Mouse (Mus musculus) adrenal gland, postnatal 0 days (tissue): Measurements from ENCODE around the gene Vsig10l. TPM values are rescaled to one million over a fixed set of nuclear protein-coding genes. Genes with fewer than 3 reads are reported as not detected.

Experiments used
- microRNA-seq: library from miRNA; unstranded; fragments of <30 nt; microRNA quantifications from one replicate; pipeline ENCODE4, GENCODE M21; 2016; ENCODE audit warnings: borderline replicate concordance; ENCODE audit not compliant: insufficient number of aligned reads
- polyA plus RNA-seq: library from polyadenylated mRNA; unstranded; fragments of >200 nt; fragmentation: Nextera tagmentation; extraction: Ambion mirVana; gene quantifications from 2 replicates; pipeline ENCODE4 v1.2.1, GENCODE M21; 2015

Gene Vsig10l
- polyA plus RNA-seq, result 5.1 and 6.0 TPM in 2 replicates

DNA sequence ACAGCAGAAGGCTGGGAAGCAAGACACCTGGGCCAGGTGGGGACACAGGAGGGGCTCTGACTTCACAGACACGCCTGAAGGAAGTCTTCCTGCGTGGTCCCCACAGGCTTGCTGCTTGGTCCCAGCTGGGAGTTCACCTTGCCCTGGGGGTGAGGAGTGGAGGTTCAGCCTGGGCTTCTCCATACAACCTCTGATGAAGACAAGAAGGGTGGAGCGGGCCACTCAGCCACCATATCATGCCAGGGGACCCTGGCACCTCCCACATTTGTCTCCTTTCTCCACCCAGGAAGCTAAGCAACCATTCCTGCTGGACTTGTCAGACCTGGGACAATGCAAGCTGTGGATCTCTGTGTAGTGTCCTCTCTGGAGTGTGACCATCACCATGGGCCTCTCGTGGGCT is at the start of gene Vsig10l:
Gene Vsig10l (plus strand): TSS at position 301 of the 400 bp plus-strand sequence.

DNA sequence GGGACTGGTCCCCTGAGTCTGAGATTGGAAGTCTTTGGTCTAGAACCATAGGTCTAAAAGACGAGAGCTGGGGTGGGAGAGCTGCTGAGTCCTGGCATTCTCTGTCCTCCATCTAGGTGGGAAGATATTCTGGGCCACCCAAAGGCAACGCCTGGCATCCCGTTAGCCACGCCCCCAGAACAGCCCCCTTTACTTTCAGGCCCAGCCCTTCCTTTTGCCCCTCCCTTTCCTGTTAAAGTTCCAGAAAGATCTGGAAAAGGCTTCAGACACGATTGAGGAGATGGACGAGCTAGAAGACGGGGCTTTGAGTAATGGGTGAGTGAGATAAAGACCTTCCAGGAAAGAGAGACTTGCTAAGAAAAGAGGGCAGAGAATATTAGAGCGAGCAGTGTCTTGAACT is 35.5 kb upstream of the Vsig10l start, which contains the start of gene Lim2:
Gene Lim2 (plus strand): TSS at position 265 of the 400 bp plus-strand sequence.

DNA sequence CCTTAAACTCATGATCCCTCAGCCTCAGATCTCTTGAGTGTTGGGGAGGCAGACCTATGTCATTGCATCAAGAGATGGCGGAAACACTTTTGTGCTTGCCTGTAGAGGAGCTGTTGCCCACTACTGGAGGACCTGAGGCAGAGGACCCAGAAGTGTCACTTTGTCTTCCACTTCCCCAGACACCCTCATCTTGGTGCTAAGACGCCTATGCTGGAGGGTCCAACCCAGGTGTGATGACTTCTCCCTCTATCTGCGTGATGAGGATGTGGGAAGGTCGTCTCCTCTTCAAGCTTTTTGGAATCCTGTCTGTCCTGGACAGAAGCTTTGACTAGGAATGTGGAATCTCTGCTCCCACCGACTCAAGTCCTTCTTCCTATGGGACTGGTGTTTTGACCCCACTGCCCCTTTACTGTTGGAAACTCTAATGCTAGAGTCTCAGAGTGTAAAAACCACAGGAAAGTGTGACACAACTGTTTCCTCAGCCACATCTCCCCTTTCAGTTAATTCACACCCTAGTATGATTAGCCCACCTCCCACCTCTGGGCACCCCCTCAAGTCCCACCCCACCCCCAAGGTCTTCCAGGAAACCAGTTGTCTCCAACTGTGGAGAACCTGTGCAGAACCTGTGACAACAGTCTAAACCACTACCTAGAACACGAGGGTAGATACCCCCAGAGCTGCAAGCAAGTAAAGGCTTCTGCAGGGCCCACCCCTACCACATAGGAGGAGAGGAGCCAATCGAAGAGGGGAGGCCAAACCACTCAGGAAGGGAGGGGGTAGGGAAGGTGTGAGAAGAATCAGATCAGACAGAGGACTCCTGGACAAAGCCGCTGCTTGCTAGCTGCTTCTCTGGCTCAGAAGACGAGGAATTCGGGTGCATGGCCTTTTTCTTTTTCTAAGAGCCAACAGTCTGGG is 26.4 kb upstream of the Vsig10l start, which contains the start of gene Nkg7:
Gene Nkg7 (plus strand): TSS at position 733 of the 915 bp plus-strand sequence.

DNA sequence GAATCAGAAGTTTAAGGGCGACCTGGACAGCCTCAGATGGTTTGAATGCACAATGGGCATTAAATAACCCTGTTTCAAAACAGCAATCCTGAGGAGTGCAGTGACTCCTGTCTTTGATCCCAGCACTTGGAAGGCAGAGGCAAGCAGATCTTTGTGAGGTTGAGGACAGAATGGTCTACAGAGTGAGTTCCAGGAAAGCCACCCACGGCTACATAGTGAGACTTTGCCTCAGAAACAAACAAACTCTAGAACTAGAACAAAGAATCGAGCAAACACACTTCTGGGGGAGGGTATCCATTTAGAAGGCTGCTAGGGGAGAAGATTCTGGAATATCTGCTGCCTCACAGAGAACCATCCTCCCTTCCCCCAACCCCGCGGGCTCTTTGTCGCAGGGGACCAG is 22.5 kb upstream of the Vsig10l start, which contains the start of gene Cldnd2:
Gene Cldnd2 (plus strand): TSS at position 301 of the 400 bp plus-strand sequence.

DNA sequence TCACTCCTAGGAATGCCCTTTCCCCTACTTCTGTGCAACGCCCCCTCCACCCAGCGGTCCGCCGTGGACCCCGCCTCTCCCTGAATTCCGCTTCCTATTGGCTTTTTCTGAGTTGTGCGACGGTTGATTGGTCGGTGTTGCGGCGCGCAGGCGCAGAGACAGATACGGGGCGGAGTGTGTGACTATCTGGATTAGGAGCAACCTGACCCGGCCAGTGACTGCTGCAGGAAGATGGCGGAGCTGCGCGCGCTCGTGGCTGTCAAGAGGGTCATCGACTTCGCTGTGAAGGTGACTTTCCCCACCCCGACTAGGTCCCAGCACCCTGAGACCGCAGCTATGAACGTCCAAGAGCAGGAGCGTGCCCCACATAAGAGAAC is 19.0 kb upstream of the Vsig10l start, which contains the start of the genes Etfb and Gm45233:
Gene Etfb (plus strand): TSS at position 167 of the 377 bp plus-strand sequence.
Gene Gm45233 (plus strand): TSS at position 212 of the 377 bp plus-strand sequence.

DNA sequence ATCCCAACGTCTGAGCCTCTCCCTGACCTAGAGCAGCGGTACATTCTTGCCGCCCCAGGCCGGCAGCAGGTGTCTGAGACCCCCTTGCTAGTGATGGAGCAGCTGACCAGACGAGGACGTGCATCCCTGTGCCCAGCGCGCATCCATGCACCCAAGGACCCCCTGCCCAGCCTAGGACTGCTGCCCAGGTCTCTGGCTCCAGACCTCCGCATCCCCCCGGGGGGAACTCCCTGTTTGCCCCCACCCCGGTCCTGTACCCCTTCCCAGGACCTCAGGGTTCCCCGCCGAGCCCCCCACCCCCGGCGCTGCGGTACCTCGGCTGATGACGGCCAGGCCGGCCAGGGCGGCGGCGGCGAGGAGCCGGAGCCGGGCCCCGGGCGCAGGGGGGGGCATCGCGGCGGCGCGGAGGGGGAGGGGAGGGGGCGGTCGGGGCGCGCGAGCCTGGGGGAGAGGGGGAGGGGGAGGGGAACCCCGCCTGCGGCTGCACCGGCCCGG is 26.7 kb downstream of the Vsig10l start, which contains the start of gene Iglon5:
Gene Iglon5 (minus strand): TSS at position 445 of the 495 bp plus-strand sequence.

Small RNA genes within 50 kb of the gene (microRNA-seq; reads per million reads assigned to microRNA genes)
- gene Mir7051, result not detected

Other genes starting within 250 kb of the Vsig10l start
- gene Zfp715, start 149.9 kb upstream of the Vsig10l start, polyA plus RNA-seq, result 13.5 and 13.8 TPM in 2 replicates
- 0.08 and 0.28 TPM in 2 replicates for gene Siglecf, start 111.8 kb upstream of the Vsig10l start, polyA plus RNA-seq
- gene Siglecg, start 54.9 kb upstream of the Vsig10l start, polyA plus RNA-seq, result 0.19 and 0.59 TPM in 2 replicates
- not detected in 2 replicates for gene Lim2, start 35.5 kb upstream of the Vsig10l start, polyA plus RNA-seq
- gene Nkg7, start 26.1 kb upstream of the Vsig10l start, polyA plus RNA-seq, result 0.95 and 2.4 TPM in 2 replicates
- gene Cldnd2, start 22.4 kb upstream of the Vsig10l start, polyA plus RNA-seq, result not detected in 2 replicates
- 379 and 383 TPM in 2 replicates for gene Etfb, start 19.1 kb upstream of the Vsig10l start, polyA plus RNA-seq
- gene Gm45233, start 19.0 kb upstream of the Vsig10l start, polyA plus RNA-seq, result 0.18 and 0.69 TPM in 2 replicates
- 0.26 and 0.65 TPM in 2 replicates for gene Iglon5, start 26.9 kb downstream of the Vsig10l start, polyA plus RNA-seq
- not detected in 2 replicates for gene 4931406B18Rik, start 42.8 kb downstream of the Vsig10l start, polyA plus RNA-seq
- gene Cd33, start 81.3 kb downstream of the Vsig10l start, polyA plus RNA-seq, result 1.3 and 2.0 TPM in 2 replicates
- gene Zfp658, start 99.1 kb downstream of the Vsig10l start, polyA plus RNA-seq, result 1.6 and 2.8 TPM in 2 replicates
- gene Zfp719, start 116.5 kb downstream of the Vsig10l start, polyA plus RNA-seq, result 7.7 and 9.8 TPM in 2 replicates
- not detected in 2 replicates for gene Zfp819, start 144.0 kb downstream of the Vsig10l start, polyA plus RNA-seq
- 0.28 TPM in 1 of 2 replicates, not detected in the other for gene Ceacam18, start 171.6 kb downstream of the Vsig10l start, polyA plus RNA-seq
- gene Siglece, start 197.0 kb downstream of the Vsig10l start, polyA plus RNA-seq, result 1.3 and 1.4 TPM in 2 replicates
- 6.4 and 8.3 TPM in 2 replicates for gene Ctu1, start 208.9 kb downstream of the Vsig10l start, polyA plus RNA-seq
- not detected in 2 replicates for gene Klk14, start 227.3 kb downstream of the Vsig10l start, polyA plus RNA-seq
- gene Klk13, start 249.4 kb downstream of the Vsig10l start, polyA plus RNA-seq, result 0.23 TPM in 1 of 2 replicates, not detected in the other